Mouse (Mus musculus) effector memory CD4-positive, alpha-beta T cell, adult 5 months (primary cell): ENCODE data around the gene Col8a1. TPM values are rescaled to one million over a fixed set of nuclear protein-coding genes. Genes with fewer than 3 reads are reported as not detected.

Experiments used
- polyA plus RNA-seq: library from polyadenylated mRNA; unstranded; fragments of 100-300 nt; shearing (Covaris generic); gene quantifications from one replicate; pipeline ENCODE4 v1.2.1, GENCODE M21; 2017

The Col8a1 gene
- polyA plus RNA-seq, result not detected

GRCm38 (mm10) chr16:57754526-57755125 is at the start of gene Col8a1:
Col8a1 (minus strand) TSS chr16:57754737.

GRCm38 (mm10) chr16:57606444-57607227 is 147.9 kb downstream of the Col8a1 start, which contains the start of gene Cmss1:
Cmss1 (minus strand) TSS chr16:57606864.

Other genes with a start within 250 kb of the Col8a1 start
- gene Cmss1, start 147.9 kb downstream of the Col8a1 start, polyA plus RNA-seq, result 22.7 TPM